Mouse (Mus musculus) intestine, postnatal 0 days (tissue): ENCODE measurements around the gene Igfbp3. TPM values are rescaled to one million over a fixed set of nuclear protein-coding genes. Genes with fewer than 3 reads are reported as not detected.

Source experiments
- ATAC-seq: fragments of 200-750 bp; cut with Nextera tagmentation; 2 replicates; pipeline ENCODE4 v1.8.0; 2017; ENCODE audit warnings: mild to moderate bottlenecking, moderate TSS enrichment, moderate library complexity
- H3K27ac ChIP-seq: fragments of 300-500 bp; sonication (generic); 2 replicates; pipeline ENCODE4 v1.5.1; 2014; ENCODE audit warnings: mild to moderate bottlenecking, low read depth, low read length, moderate library complexity
- H3K27me3 ChIP-seq: fragments of 300-500 bp; sonication (generic); replicated peaks from 2 replicates; pipeline ENCODE4 v1.6.1; 2014; ENCODE audit warnings: low read length, mixed read lengths; ENCODE audit not compliant: control insufficient read depth, insufficient read depth
- H3K36me3 ChIP-seq: fragments of 300-500 bp; sonication (generic); 2 replicates; pipeline ENCODE4 v1.6.1; 2014; ENCODE audit warnings: mild to moderate bottlenecking, moderate library complexity; ENCODE audit not compliant: control insufficient read depth, insufficient read depth
- H3K4me1 ChIP-seq: fragments of 300-500 bp; sonication (generic); replicated peaks from 2 replicates; pipeline ENCODE4 v1.6.1; 2014; ENCODE audit warnings: antibody characterized with exemption, low read length, mixed read lengths; ENCODE audit not compliant: control insufficient read depth, insufficient read depth
- H3K4me2 ChIP-seq: fragments of 300-500 bp; sonication (generic); replicated peaks from 2 replicates; pipeline ENCODE4 v1.6.1; 2014; ENCODE audit warnings: low read depth, mild to moderate bottlenecking, moderate library complexity
- H3K4me3 ChIP-seq: fragments of 300-500 bp; sonication (generic); 2 replicates; pipeline ENCODE4 v1.5.1; 2014; ENCODE audit warnings: low read depth, low read length
- H3K9ac ChIP-seq: fragments of 300-500 bp; sonication (generic); 2 replicates; pipeline ENCODE4 v1.6.1; 2014; ENCODE audit warnings: mild to moderate bottlenecking, low read depth, low read length
- H3K9me3 ChIP-seq: fragments of 300-500 bp; sonication (generic); 2 replicates; pipeline ENCODE4 v1.6.1; 2016; ENCODE audit warnings: mixed run types; ENCODE audit not compliant: control insufficient read depth
- CTCF ChIP-seq: sonication (generic); IDR thresholded peaks from 2 replicates; pipeline ENCODE4 v1.5.1; 2016; ENCODE audit warnings: low read depth, mild to moderate bottlenecking, control low read depth, antibody characterized with exemption, moderate library complexity
- WGBS: fragments of 180-500 bp; shearing (Covaris S2); extraction: QIAGEN DNeasy Blood & Tissue Kit; methylation state at CpG from one replicate; pipeline ENCODE4 v1.1.7; 2014; 5-methylcytosine and 5-hydroxymethylcytosine counted together
- polyA plus RNA-seq: library from polyadenylated mRNA; unstranded; fragments of >200 nt; fragmentation: Nextera tagmentation; extraction: Ambion mirVana; gene quantifications from 2 replicates; pipeline ENCODE4 v1.2.1, GENCODE M21; 2015

Gene Igfbp3
- polyA plus RNA-seq, 1 experiment from 2014 or later: 52.7 TPM

DNA sequence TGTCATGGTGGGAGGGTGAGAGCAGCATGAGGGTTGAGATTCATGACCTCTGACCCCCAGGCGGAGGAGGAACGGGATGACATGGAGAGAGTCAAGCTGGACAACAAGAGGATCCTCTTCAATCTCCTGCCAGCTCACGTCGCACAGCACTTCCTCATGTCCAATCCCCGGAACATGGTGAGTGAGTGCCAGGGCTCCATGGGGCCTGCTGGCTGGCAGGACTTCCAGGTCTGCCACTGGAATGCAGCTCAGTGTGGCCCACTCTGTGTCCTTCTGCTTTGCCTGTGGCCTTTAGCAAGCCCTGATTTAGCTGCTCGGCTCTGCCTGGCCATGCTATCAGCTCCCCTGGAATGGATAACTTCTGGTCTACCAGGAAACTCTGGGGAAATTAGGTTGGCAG is 53.6 kb downstream of the Igfbp3 start:
- Histone ChIP-seq H3K27ac (no peak overlapping the region), H3K9me3 (no peaks in the 10 kb centered on the region), H3K4me3 (no peak overlapping the region), H3K9ac (no peak overlapping the region), H3K4me1 (no peaks in the 10 kb centered on the region; the same call in 1 of the 2 replicates), H3K4me2 (no peak overlapping the region), H3K27me3 (no peaks in the 10 kb centered on the region), H3K36me3 (no peaks in the 10 kb centered on the region)
- ATAC-seq: no peak
- 53% methylated on average over 6 of the region's 6 CpGs for WGBS
- no peak for TF ChIP-seq CTCF

DNA sequence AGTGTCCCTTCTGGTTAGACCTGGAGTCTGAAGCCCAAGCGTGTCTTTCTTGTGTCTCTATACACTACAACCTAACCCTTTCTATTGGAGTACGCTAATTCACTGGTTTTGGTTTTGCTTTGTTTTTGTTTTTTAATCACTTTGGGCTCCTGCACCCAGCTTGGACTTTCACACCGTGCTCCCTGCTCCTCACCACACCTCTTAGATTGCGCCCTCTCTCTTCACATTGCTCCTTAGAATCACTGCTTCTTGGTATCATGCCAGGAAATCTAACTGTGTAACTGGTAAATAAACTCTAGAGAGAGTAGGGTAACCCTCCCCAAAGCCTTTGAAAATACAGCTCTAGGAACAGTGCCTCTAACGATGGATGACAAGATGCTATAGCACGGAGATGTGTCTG is 55.5 kb downstream of the Igfbp3 start:
- no peaks in the 10 kb centered on the region for H3K9me3 ChIP-seq
- no peak overlapping the region for H3K4me2 ChIP-seq
- TF ChIP-seq CTCF: no peak
- no peak overlapping the region for H3K4me3 ChIP-seq
- no peak overlapping the region for H3K9ac ChIP-seq
- 71% methylated on average over 6 of the region's 6 CpGs for WGBS
- ATAC-seq: no peak
- H3K4me1 ChIP-seq: no peaks in the 10 kb centered on the region; the same call in 1 of the 2 replicates
- no peaks in the 10 kb centered on the region for H3K27me3 ChIP-seq
- H3K36me3 ChIP-seq: no peaks in the 10 kb centered on the region
- H3K27ac ChIP-seq: no peak overlapping the region

DNA sequence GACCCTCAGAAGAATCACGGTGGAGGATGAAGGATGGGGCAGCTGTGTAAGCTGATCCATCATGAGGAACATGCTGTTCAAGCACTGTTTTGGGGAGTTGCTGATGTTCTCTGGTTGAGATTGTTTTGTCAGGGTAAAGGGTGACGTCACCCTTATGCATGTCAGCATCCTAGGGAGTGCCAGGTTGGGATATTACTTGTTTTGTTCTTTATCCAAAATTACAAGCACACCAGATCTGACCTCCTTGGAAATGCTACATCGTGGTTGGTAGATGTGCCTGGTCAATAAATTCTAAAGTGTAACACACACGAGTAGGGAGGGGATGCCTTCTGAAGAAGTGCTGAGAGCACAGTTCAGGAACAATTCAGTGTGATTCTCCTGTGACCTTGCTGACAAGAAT is 57.3 kb downstream of the Igfbp3 start:
- no peak overlapping the region for H3K9ac ChIP-seq
- H3K4me2 ChIP-seq: no peak overlapping the region
- no peak for ATAC-seq
- no peaks in the 10 kb centered on the region for H3K27me3 ChIP-seq
- H3K36me3 ChIP-seq: no peaks in the 10 kb centered on the region
- WGBS: 55% methylated on average over 4 of the region's 4 CpGs
- H3K4me3 ChIP-seq: no peak overlapping the region
- H3K4me1 ChIP-seq: no peaks in the 10 kb centered on the region; the same call in 1 of the 2 replicates
- H3K27ac ChIP-seq: no peak overlapping the region
- TF ChIP-seq CTCF: no peak
- no peaks in the 10 kb centered on the region for H3K9me3 ChIP-seq

Other genes starting within 250 kb of the Igfbp3 start
- gene Adcy1, start 150.4 kb downstream of the Igfbp3 start, polyA plus RNA-seq: 0.40 and 0.52 TPM in 2 replicates
- not detected in 2 replicates for gene Gm11985, start 25.4 kb downstream of the Igfbp3 start, polyA plus RNA-seq
- gene Igfbp1, start 16.1 kb downstream of the Igfbp3 start, polyA plus RNA-seq: 0.12 TPM in 1 of 2 replicates, not detected in the other